Mouse (Mus musculus) embryonic facial prominence, embryonic 13.5 days (tissue): ENCODE measurements around the gene Ugt1a2. TPM values are rescaled to one million over a fixed set of nuclear protein-coding genes. Genes with fewer than 3 reads are reported as not detected.
"Not testable (repeated sequence)": the region's sequence is repeated elsewhere in the genome, so short reads cannot be mapped to it uniquely, and the experiment has no call there.

Experiments used
- ATAC-seq: fragments of 200-750 bp; cut with Nextera tagmentation; 2 replicates; pipeline ENCODE4 v1.8.0; 2017; ENCODE audit warnings: low read depth; ENCODE audit not compliant: insufficient number of reproducible peaks, insufficient read depth, low FRiP score, low TSS enrichment
- H3K27ac ChIP-seq: fragments of 300-500 bp; sonication (generic); 2 replicates; pipeline ENCODE4 v1.5.1; 2015; ENCODE audit warnings: moderate library complexity, mild to moderate bottlenecking, inconsistent platforms
- H3K27me3 ChIP-seq: fragments of 300-500 bp; sonication (generic); 2 replicates; pipeline ENCODE4 v1.6.1; 2015; ENCODE audit warnings: mild to moderate bottlenecking, inconsistent platforms
- H3K36me3 ChIP-seq: fragments of 300-500 bp; sonication (generic); 2 replicates; pipeline ENCODE4 v1.6.1; 2015; ENCODE audit warnings: mild to moderate bottlenecking, inconsistent platforms
- H3K4me1 ChIP-seq: fragments of 300-500 bp; sonication (generic); 2 replicates; pipeline ENCODE4 v1.6.1; 2015; ENCODE audit warnings: inconsistent platforms
- H3K4me2 ChIP-seq: fragments of 300-500 bp; sonication (generic); 2 replicates; pipeline ENCODE4 v1.6.1; 2015; ENCODE audit warnings: moderate library complexity, mild to moderate bottlenecking, inconsistent platforms
- H3K4me3 ChIP-seq: fragments of 300-500 bp; sonication (generic); 2 replicates; pipeline ENCODE4 v1.5.1; 2015; ENCODE audit warnings: mild to moderate bottlenecking, inconsistent platforms
- H3K9ac ChIP-seq: fragments of 300-500 bp; sonication (generic); 2 replicates; pipeline ENCODE4 v1.6.1; 2015; ENCODE audit warnings: mild to moderate bottlenecking, inconsistent platforms
- H3K9me3 ChIP-seq: fragments of 300-500 bp; sonication (generic); 2 replicates; pipeline ENCODE4 v1.6.1; 2016; ENCODE audit warnings: inconsistent platforms
- WGBS: fragments of 180-500 bp; shearing (Covaris S2); methylation state at CpG from one replicate; pipeline ENCODE4 v1.1.7; 2015; ENCODE audit warnings: mixed read lengths; 5-methylcytosine and 5-hydroxymethylcytosine counted together
- polyA plus RNA-seq: library from polyadenylated mRNA; unstranded; fragments of >200 nt; fragmentation: Nextera tagmentation; extraction: Ambion mirVana; gene quantifications from 2 replicates; pipeline ENCODE4 v1.2.1, GENCODE M21; 2015

The Ugt1a2 gene
- polyA plus RNA-seq: not detected in 2 replicates

- WGBS: 79% methylated on average over 7 of the region's 7 CpGs
Measured at GRCm38 (mm10) chr1:88200456-88200855, at the start of gene Ugt1a2. TSS of gene Ugt1a2 (plus strand) at chr1:88200601.

GRCm38 (mm10) chr1:88158430-88158829 lies 42.0 kb upstream of the Ugt1a2 start:
- no peak overlapping the region for H3K4me3 ChIP-seq
- no peaks in the 10 kb centered on the region for H3K27me3 ChIP-seq
- 75% methylated on average over 2 of the region's 2 CpGs for WGBS
- no peaks in the 10 kb centered on the region for H3K4me1 ChIP-seq
- no peak overlapping the region for H3K9ac ChIP-seq
- no peaks in the 10 kb centered on the region for H3K36me3 ChIP-seq
- no peak overlapping the region for H3K4me2 ChIP-seq
- no peak for ATAC-seq
- no peaks in the 10 kb centered on the region for H3K9me3 ChIP-seq
- H3K27ac ChIP-seq: no peak overlapping the region

More at GRCm38 (mm10) chr1:88200456-88200855, at the start of gene Ugt1a2:
- ATAC-seq: no peak
- no peak within 1 kb of the TSS for H3K4me3 ChIP-seq
- no peak within 1 kb of the TSS for H3K4me2 ChIP-seq
- no peaks in the 10 kb centered on the region for H3K36me3 ChIP-seq
- 0 out of 2 replicates have a peak, but pooled peaks cover 3% of the 10 kb centered on the region for H3K4me1 ChIP-seq
- no peaks in the 10 kb centered on the region for H3K27me3 ChIP-seq
- no peak within 1 kb of the TSS for H3K27ac ChIP-seq
- peaks cover 8% of the 10 kb centered on the region for H3K9me3 ChIP-seq
- H3K9ac ChIP-seq: no peak within 1 kb of the TSS

GRCm38 (mm10) chr1:88165711-88166110 lies 34.7 kb upstream of the Ugt1a2 start, which contains the start of gene Ugt1a5:
TSS of gene Ugt1a5 (plus strand) at chr1:88166012.
- Histone ChIP-seq H3K36me3 (no peaks in the 10 kb centered on the region), H3K27ac (no peak within 1 kb of the TSS), H3K9ac (no peak within 1 kb of the TSS), H3K4me3 (no peak within 1 kb of the TSS), H3K4me2 (no peak within 1 kb of the TSS), H3K27me3 (no peaks in the 10 kb centered on the region), H3K4me1 (no peaks in the 10 kb centered on the region), H3K9me3 (no peaks in the 10 kb centered on the region)
- WGBS: 77% methylated on average over 5 of the region's 5 CpGs
- ATAC-seq: no peak

GRCm38 (mm10) chr1:88172190-88172589 lies 28.2 kb upstream of the Ugt1a2 start:
- 77% methylated on average over 6 of the region's 7 CpGs for WGBS
- not testable (repeated sequence) for H3K4me2 ChIP-seq, H3K27ac ChIP-seq, H3K9ac ChIP-seq, H3K9me3 ChIP-seq, H3K4me1 ChIP-seq, H3K36me3 ChIP-seq, ATAC-seq, H3K27me3 ChIP-seq, H3K4me3 ChIP-seq

- Histone ChIP-seq H3K4me2 (no peak overlapping the region), H3K27me3 (no peaks in the 10 kb centered on the region), H3K9me3 (peaks cover 22% of the 10 kb centered on the region; the same call in 1 of the 2 replicates), H3K4me1 (no peaks in the 10 kb centered on the region), H3K9ac (no peak overlapping the region), H3K4me3 (no peak overlapping the region), H3K36me3 (no peaks in the 10 kb centered on the region), H3K27ac (no peak overlapping the region)
- ATAC-seq: no peak
- 70% methylated on average over 1 of the region's 1 CpGs for WGBS
Measured at GRCm38 (mm10) chr1:88179657-88180056, 20.7 kb upstream of the Ugt1a2 start.

GRCm38 (mm10) chr1:88186325-88186935 lies 14.0 kb upstream of the Ugt1a2 start:
- H3K9ac ChIP-seq: no peak overlapping the region
- no peak overlapping the region for H3K4me2 ChIP-seq
- H3K27me3 ChIP-seq: no peaks in the 10 kb centered on the region
- WGBS: 85% methylated on average over 5 of the region's 5 CpGs
- ATAC-seq: no peak
- no peaks in the 10 kb centered on the region for H3K36me3 ChIP-seq
- no peak overlapping the region for H3K27ac ChIP-seq
- no peaks in the 10 kb centered on the region for H3K4me1 ChIP-seq
- H3K9me3 ChIP-seq: no peaks in the 10 kb centered on the region
- H3K4me3 ChIP-seq: no peak overlapping the region

- Histone ChIP-seq H3K27me3 (no peaks in the 10 kb centered on the region), H3K9me3 (no peaks in the 10 kb centered on the region), H3K36me3 (no peaks in the 10 kb centered on the region), H3K4me2 (no peak overlapping the region), H3K4me3 (no peak overlapping the region), H3K9ac (no peak overlapping the region), H3K27ac (no peak overlapping the region), H3K4me1 (no peaks in the 10 kb centered on the region)
- no peak for ATAC-seq
- 61% methylated on average over 3 of the region's 3 CpGs for WGBS
Measured at GRCm38 (mm10) chr1:88192136-88192535, 8.3 kb upstream of the Ugt1a2 start.

- Histone ChIP-seq H3K9ac (no peak overlapping the region), H3K36me3 (no peaks in the 10 kb centered on the region), H3K27ac (no peak overlapping the region), H3K4me2 (no peak overlapping the region), H3K27me3 (no peaks in the 10 kb centered on the region), H3K4me1 (no peaks in the 10 kb centered on the region), H3K4me3 (no peak overlapping the region), H3K9me3 (no peaks in the 10 kb centered on the region)
- WGBS: 84% methylated on average over 1 of the region's 1 CpGs
- no peak for ATAC-seq
Measured at GRCm38 (mm10) chr1:88195687-88196086, 4.7 kb upstream of the Ugt1a2 start.

GRCm38 (mm10) chr1:88197443-88197842 lies 3.0 kb upstream of the Ugt1a2 start:
- 73% methylated on average over 3 of the region's 3 CpGs for WGBS
- Histone ChIP-seq H3K4me1 (no peaks in the 10 kb centered on the region), H3K27me3 (no peaks in the 10 kb centered on the region), H3K9ac (no peak overlapping the region), H3K27ac (no peak overlapping the region), H3K36me3 (no peaks in the 10 kb centered on the region), H3K4me2 (no peak overlapping the region), H3K4me3 (no peak overlapping the region), H3K9me3 (no peaks in the 10 kb centered on the region)
- no peak for ATAC-seq

- no peak overlapping the region for H3K9ac ChIP-seq
- no peaks in the 10 kb centered on the region for H3K36me3 ChIP-seq
- H3K4me1 ChIP-seq: no peaks in the 10 kb centered on the region
- H3K4me2 ChIP-seq: no peak overlapping the region
- H3K27ac ChIP-seq: no peak overlapping the region
- H3K9me3 ChIP-seq: peaks cover 7% of the 10 kb centered on the region
- WGBS: 76% methylated on average over 2 of the region's 2 CpGs
- no peaks in the 10 kb centered on the region for H3K27me3 ChIP-seq
- H3K4me3 ChIP-seq: no peak overlapping the region
- no peak for ATAC-seq
Measured at GRCm38 (mm10) chr1:88199996-88200395, 405 bp upstream of the Ugt1a2 start.

GRCm38 (mm10) chr1:88205294-88205922 lies 5.0 kb downstream of the Ugt1a2 start, which contains the start of gene Dnajb3:
TSS of gene Dnajb3 (minus strand) at chr1:88205782.
- no peaks in the 10 kb centered on the region for H3K36me3 ChIP-seq
- no peaks in the 10 kb centered on the region for H3K27me3 ChIP-seq
- peak within 1 kb of the TSS; percentile 83 for H3K4me2 ChIP-seq
- H3K4me3 ChIP-seq: peak within 1 kb of the TSS; percentile 52
- no peak within 1 kb of the TSS for H3K27ac ChIP-seq
- peak within 1 kb of the TSS; percentile 77 for H3K9ac ChIP-seq
- 7% methylated on average over 62 of the region's 62 CpGs for WGBS
- ATAC-seq: peak; percentile 94
- 0 out of 2 replicates have a peak, but pooled peaks cover 8% of the 10 kb centered on the region for H3K4me1 ChIP-seq
- H3K9me3 ChIP-seq: peaks cover 10% of the 10 kb centered on the region

- 76% methylated on average over 2 of the region's 2 CpGs for WGBS
- H3K4me2 ChIP-seq: no peak overlapping the region
- H3K27me3 ChIP-seq: no peaks in the 10 kb centered on the region
- H3K27ac ChIP-seq: no peak overlapping the region
- ATAC-seq: no peak
- peaks cover 17% of the 10 kb centered on the region for H3K9me3 ChIP-seq
- H3K4me3 ChIP-seq: no peak overlapping the region
- no peak overlapping the region for H3K9ac ChIP-seq
- no peaks in the 10 kb centered on the region for H3K36me3 ChIP-seq
- H3K4me1 ChIP-seq: 0 out of 2 replicates have a peak, but pooled peaks cover 8% of the 10 kb centered on the region
Measured at GRCm38 (mm10) chr1:88206843-88207479, 6.6 kb downstream of the Ugt1a2 start.
